Mouse (Mus musculus): ENCODE data around the gene Fermt2. TPM values are rescaled to one million over a fixed set of nuclear protein-coding genes. Genes with fewer than 3 reads are reported as not detected.

Fermt2 gene
- polyA plus RNA-seq, 1 experiment from 2014 or later: 72.2 TPM

- H3K4me3 ChIP-seq: no peak overlapping the region
- no peaks in the 10 kb centered on the region for H3K27me3 ChIP-seq
- H3K4me1 ChIP-seq: no peaks in the 10 kb centered on the region
- H3K9ac ChIP-seq (replicated peaks): no peak overlapping the region
- H3K36me3 ChIP-seq: no peaks in the 10 kb centered on the region
- 94% methylated on average over 4 of the region's 4 CpGs for WGBS
- ATAC-seq (replicated peaks): no peak
- no peak overlapping the region for H3K27ac ChIP-seq (replicated peaks)
- H3K4me2 ChIP-seq (replicated peaks): no peak overlapping the region
- H3K9me3 ChIP-seq: no peaks in the 10 kb centered on the region
Measured at GRCm38 (mm10) chr14:45416265-45416664, 113.7 kb downstream of the Fermt2 start.

Other genes with a start within 250 kb of the Fermt2 start
- gene Ero1l, start 211.3 kb downstream of the Fermt2 start, polyA plus RNA-seq (2015; fragmentation: Nextera tagmentation; extraction: Ambion mirVana): 22.8 and 24.1 TPM in 2 replicates
- 170 and 179 TPM in 2 replicates for gene Psmc6, start 200.3 kb downstream of the Fermt2 start, polyA plus RNA-seq (2015; fragmentation: Nextera tagmentation; extraction: Ambion mirVana)
- 63.2 and 65.3 TPM in 2 replicates for gene Styx, start 179.0 kb downstream of the Fermt2 start, polyA plus RNA-seq (2015; fragmentation: Nextera tagmentation; extraction: Ambion mirVana)
- gene Gnpnat1, start 125.2 kb downstream of the Fermt2 start, polyA plus RNA-seq (2015; fragmentation: Nextera tagmentation; extraction: Ambion mirVana): 22.1 and 23.2 TPM in 2 replicates
- gene Ddhd1, start 128.0 kb upstream of the Fermt2 start, polyA plus RNA-seq (2015; fragmentation: Nextera tagmentation; extraction: Ambion mirVana): 17.0 and 19.5 TPM in 2 replicates

Data from forebrain, embryonic 15.5 days (tissue).